Mouse (Mus musculus) lung, postnatal 36 days (tissue): ENCODE measurements around the gene Nfatc2ip.
A peak's percentile ranks its signal among the peaks of the same experiment; 100 is the strongest.

Source experiments
- DNase-seq: peaks from one replicate; pipeline ENCODE4 v3.0.0; 2022; ENCODE audit warnings: mixed read lengths

Gene Nfatc2ip

DNA sequence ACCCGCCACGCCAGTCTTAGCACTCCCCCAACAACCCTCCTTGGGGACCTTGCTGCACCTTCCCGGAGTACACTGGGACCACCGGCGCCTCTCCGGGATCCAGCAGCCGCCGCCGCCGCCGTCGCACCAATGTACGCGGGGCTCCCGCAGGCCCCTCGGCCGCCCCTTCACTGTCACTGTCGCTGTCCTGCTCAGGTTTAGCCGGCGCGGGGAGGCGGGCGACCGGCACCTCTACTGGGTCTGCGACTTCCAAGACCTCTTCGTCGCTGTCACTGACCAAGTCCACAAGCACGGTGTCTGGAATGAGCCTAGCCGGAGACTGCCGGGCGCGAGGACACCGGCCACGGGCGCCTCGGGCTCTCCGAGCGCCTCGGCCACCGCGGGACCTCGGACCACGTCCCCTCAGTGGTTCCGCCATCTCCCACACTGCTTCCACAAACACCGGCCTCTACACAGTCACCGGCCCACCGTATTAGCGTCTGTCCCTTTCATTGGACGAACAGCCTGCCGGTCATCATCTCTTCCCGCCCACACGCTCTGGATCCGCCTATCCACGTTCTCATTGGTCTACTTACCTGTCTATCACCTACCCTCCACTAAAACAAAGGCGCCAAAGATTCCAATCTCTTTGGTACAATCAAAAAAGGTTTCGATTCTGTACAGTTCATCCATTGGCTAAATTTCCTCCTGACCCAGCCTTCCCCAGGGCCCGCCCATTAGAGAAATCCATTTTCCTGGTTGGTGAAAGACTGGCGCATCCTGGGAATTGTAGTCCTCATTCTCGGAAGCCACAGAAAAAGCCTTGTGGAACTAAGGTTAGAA lies at the start of gene Nfatc2ip:
Gene Nfatc2ip (minus strand): TSS at position 440 of the 822 bp plus-strand sequence.
- DNase-seq = peak; percentile 98

DNA sequence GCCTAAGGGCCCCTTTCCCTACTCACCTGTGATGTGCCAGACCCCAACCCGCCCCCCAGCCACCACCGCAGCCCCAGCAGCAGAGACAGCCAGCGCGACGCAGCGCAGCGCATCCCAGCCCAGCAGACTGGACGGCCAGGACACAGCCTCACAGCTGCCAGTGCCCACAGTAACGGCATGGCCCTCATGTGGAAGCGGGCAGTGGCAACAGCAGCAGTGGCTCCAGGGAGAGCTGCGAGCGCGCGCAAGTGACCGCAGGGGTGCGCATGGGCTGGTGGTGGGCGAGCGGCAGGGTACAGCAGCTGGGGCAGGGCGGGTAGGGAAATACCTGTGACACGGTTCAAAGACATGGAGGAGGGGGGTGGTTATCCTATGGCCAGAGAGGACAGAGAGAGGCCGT lies 49.7 kb upstream of the Nfatc2ip start:
- DNase-seq = no peak

GRCm38 (mm10) chr7:126445104-126445815 lies 48.7 kb upstream of the Nfatc2ip start:
- DNase-seq = no peak

GRCm38 (mm10) chr7:126444536-126444935 lies 48.0 kb upstream of the Nfatc2ip start:
- no peak for DNase-seq

GRCm38 (mm10) chr7:126443997-126444396 lies 47.5 kb upstream of the Nfatc2ip start:
- DNase-seq = no peak

DNA sequence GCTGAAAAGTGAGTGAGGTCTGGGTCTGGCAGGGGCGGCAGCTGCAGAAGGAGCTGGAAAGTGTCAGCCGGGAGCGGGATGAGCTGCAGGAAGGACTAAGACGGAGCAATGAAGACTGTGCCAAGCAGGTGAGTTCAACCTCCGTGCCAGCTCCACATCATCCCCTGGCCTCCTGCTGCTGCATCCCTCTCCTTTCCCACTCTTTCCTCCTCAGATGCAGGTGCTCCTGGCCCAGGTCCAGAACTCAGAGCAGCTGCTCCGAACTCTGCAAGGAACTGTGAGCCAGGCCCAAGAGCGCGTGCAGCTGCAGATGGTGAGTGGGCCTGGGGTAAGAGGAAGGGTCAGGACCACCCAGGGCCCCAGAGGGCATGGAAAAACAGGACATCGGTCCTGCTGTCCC lies 43.6 kb upstream of the Nfatc2ip start:
- no peak for DNase-seq

- DNase-seq = peak; percentile 64
These were observed 40.3 kb upstream of the Nfatc2ip start for GRCm38 (mm10) chr7:126436851-126437250.

- no peak for DNase-seq
These were observed 39.3 kb upstream of the Nfatc2ip start for GRCm38 (mm10) chr7:126435801-126436200.

- DNase-seq = no peak
These were observed 38.2 kb upstream of the Nfatc2ip start for GRCm38 (mm10) chr7:126434726-126435125.

DNA sequence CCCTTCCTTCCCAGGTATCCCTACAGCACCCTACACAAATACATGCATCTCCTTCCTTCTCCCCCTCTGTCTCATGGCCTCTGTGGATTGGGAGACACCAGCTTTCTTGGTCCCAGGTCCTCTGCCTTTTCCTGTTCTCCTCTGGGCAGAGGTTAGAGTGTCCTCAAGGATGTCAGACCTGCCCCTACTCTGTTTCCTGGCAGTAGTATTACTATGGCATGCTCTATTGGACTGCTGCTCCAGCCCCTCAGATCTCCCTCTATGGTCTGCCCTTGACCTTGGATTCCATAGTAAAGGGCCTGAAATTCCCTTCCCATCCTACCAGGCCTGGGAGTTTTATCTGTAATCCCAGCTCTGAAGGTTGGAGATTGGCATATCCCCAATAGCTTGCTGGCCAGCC lies 33.6 kb upstream of the Nfatc2ip start:
- DNase-seq = no peak

- no peak for DNase-seq
These were observed 33.0 kb upstream of the Nfatc2ip start for GRCm38 (mm10) chr7:126429503-126429898.

DNA sequence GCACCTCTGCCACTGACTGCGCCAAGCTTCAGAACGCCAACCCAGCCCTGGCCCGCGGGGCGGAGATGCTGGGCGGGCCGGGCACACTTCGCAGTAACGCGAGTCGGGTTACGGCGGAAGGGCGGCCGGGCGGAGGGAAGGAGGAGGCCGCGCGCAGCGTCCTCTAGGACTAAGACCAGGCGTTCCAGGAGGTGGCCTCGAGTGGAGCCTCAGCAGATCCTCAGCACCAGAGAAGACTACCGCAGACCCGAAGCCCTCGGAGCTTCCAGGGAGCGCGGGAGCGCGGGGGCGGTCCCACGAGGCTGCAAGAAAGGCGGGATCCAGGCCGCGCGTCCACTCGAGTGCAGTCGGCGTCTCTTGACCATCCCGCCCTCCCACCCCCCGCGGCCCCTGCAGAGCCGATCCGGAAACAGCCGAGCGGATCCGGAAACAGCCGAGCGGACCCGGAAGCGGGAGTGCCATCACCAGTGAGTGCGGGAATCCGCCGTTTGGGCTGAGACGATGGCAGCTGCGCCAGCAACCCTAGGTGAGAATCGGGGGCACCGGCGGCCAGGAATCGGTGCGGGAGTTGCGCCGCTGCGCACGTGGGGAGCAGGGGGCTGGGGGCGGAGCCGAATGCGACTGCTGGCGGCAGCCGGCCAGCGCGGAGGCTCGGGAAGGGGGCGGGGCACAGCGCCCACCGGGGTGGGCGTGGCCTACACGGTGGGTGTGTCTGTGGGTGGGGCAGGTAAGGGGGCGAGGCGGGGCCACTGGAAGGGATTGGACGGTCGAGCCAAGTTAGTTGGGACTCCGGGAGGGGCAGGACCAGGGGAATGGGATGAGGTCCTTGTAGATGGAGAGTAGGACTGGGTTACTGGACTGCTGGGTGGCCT lies 32.3 kb upstream of the Nfatc2ip start, which contains the start of gene Rabep2:
Gene Rabep2 (plus strand): TSS at position 129 of the 872 bp plus-strand sequence.
- DNase-seq = peak; percentile 97

DNA sequence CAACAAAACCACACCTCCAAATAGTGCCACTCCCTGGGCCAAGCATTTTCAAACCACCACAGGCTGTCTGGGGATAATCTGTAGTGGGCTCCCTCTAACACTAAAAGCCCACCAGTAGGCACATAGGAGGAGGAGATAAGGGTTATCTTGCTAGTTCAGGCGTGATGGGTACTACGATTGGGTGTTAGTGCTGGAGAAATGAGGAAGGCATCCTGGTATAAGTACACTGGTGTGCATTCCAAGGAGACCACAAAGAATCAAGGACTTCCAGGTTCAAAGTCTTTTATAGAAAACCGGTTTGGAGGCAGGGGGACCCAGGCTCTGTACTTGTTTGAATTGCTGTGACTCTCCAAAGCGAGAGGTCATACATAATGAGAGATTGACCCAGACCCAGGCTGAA lies 31.6 kb upstream of the Nfatc2ip start:
- DNase-seq = no peak

GRCm38 (mm10) chr7:126427323-126427860 lies 30.9 kb upstream of the Nfatc2ip start:
- DNase-seq = no peak

DNA sequence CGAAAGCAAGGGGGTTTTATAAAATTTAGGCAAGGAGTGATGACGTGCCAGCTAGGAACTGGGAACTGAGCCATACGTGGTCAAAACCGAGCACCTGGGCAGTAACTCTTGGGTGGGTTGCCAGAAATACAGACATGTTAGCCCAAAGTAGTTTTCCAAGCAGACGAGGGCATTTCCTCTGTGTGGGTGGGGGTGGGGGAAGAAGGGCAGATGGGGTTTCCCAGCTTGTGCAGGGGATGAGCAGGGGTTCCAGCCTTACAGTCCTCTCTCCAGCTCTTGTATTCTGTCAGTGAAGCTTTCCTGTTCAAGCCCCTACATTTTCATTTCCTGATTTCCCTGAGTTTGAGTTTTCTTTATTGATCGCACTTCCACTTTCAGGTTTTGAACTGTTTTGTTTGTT lies 27.6 kb upstream of the Nfatc2ip start:
- DNase-seq = no peak

DNA sequence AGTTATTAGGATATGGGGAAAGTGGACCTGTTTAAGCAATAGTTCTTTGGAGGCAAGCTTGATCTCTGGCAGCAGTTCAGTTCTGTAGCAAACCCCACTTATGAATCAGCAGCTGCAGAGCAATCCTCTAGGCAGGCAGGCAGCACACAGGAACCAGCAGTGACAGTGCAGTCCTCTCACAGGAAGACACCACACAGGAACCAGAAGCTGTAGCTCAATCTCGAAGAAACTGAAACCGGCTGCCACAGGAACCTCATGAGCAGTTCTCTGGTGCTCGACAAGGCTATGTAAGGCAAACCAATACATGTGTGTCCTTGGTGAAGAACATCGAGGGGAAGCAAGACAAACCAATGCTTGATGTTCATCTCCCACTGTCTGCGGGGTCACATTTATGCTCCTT lies 25.2 kb upstream of the Nfatc2ip start:
- DNase-seq = peak; percentile 15

DNA sequence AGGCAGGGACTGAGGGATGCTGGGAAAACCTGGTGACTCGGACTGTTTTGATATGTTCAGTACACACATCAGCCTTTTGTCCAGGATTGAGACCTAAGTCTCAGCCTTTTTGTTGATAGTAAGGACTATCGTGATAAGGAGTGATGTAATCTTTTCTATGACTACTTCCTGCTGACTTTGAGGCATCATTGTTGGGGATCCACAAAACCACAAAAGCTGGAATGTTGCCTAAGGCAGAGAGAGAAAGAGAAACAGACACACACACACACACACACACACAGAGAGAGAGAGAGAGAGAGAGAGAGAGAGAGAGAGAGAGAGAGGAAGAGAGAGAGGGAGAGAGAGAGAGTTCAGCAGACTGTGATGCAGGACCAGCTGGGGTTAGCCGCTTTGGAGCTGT lies 22.0 kb upstream of the Nfatc2ip start:
- DNase-seq = no peak

- no peak for DNase-seq
These were observed 21.1 kb upstream of the Nfatc2ip start for GRCm38 (mm10) chr7:126417606-126418005.

- no peak for DNase-seq
These were observed 20.5 kb upstream of the Nfatc2ip start for GRCm38 (mm10) chr7:126417045-126417444.

GRCm38 (mm10) chr7:126416615-126417014 lies 20.1 kb upstream of the Nfatc2ip start:
- peak; percentile 24 for DNase-seq

DNA sequence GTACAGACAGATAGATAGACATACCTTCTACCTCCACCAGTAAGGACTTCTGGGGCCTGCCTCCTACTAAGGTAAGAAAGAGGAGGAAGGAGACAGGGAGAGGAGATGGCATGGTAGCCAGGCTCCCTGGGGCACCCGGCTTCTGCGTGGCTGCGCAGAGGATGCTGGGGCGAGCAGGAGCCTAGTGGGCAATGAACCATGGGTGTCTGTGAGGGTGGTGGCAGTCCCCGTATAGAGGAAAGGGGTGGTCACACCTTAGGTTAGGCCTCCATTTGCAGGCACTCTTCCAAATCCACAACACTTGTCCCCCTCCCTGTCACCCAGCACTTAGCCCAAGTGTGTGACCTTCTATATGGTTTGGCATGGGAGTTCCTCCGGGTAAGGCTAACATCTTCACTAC lies 18.2 kb upstream of the Nfatc2ip start, which contains the start of gene Cd19:
Gene Cd19 (minus strand): TSS at position 165 of the 400 bp plus-strand sequence.
- no peak for DNase-seq

GRCm38 (mm10) chr7:126411061-126411460 lies 14.5 kb upstream of the Nfatc2ip start:
- DNase-seq = no peak

GRCm38 (mm10) chr7:126408686-126409085 lies 12.1 kb upstream of the Nfatc2ip start:
- no peak for DNase-seq
